Mouse (Mus musculus) cerebellum, postnatal 14 days (tissue): ENCODE data around the gene Fam126b.
A peak's percentile ranks its signal among the peaks of the same experiment; 100 is the strongest.
"Not testable (repeated sequence)": the region's sequence is repeated elsewhere in the genome, so short reads cannot be mapped to it uniquely, and the experiment has no call there.

ENCODE experiments used
- DNase-seq, 2 experiments: peaks; one replicate each; pipeline ENCODE4 v3.0.0; 2021; ENCODE audit warnings: mixed read lengths in 2 of 2

Fam126b gene

DNA sequence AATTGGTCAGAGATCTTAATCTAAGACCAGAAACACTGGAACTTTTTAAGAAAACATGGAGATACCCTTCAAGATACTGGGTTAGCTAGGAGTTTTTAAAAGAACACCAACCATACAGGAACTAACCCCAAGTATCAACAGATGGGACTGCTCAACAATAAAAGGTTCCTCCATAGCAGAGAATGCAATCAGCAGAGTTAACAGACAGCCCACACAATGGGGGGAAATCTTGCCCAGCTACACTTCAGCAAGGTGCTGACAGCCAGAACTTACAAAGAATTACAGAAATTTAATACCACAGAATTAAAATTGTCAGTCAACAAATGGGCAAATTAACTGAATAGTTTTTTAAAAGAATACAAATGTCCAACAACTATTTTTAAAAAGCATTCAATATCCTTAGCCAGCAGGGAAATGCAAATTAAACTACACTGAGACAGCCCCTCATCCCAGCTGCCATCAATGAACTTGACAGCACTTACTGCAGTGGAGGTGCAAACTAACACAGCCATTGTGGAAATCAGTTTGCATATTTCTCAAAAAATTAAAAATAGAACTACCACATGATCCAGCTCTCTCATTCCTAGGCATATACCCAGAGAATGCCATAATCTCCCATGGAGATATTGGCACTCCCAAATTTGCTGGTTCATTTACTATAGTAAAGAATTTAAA, 17.5 kb downstream of the Fam126b start:
- DNase-seq: no peak

DNA sequence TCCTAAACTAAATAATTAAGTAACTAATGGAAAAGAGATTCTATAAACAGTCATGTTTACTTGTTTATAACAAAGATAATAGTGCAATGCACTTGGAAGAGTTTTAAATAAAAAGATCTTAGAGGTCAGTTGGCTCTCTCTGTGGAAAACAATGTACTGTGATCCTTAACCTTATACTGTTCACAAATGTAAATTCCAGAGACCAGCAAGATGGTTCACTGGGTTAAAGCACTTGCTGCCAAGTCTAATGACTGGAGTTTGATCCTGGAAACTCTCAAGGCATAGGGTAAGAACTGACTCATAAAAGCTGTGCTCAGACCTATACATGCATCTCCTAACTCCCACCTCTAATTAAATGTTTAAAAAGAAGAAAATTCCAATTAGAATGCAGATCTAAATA, 19.5 kb downstream of the Fam126b start:
- no peak for DNase-seq

DNA sequence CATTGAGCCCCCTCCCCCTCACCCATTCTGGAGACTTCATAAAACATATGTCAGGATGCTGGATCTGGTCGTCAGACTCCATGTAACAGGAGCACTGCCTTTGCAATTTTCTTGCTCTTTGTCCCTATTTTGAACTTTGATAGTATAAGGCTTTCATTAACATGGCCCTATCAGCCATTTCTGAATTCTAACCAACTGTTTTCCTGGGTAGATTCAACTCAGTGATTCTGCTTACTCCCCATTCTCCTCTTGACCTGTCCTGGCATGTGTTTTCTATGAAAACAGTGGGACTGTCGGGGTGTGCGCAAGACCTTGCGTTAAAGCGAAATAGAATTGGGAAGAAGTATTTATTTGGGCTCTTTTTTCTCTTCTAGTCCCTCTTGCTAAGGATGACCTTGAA, 21.1 kb downstream of the Fam126b start:
- no peak for DNase-seq

DNA sequence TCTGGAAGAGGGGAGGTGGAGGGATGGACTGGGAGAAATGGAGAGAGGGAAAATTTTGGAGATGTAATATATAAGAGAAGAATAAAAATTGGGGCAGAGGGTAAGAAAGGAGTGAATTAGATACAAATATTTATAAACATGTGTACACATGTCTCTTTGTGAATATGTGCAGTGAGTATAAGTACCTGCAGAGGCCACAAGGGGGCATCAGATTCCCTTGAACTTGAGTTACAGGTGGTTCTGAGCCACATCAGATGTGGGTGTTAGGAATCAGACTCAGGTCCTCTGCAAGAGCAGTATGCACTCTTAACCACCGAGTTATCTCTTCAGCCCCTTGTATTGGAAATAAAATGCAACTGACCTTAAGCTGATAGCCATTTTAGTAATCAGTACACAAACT, 23.7 kb downstream of the Fam126b start:
- peak; percentile 56 to 85 for DNase-seq

DNA sequence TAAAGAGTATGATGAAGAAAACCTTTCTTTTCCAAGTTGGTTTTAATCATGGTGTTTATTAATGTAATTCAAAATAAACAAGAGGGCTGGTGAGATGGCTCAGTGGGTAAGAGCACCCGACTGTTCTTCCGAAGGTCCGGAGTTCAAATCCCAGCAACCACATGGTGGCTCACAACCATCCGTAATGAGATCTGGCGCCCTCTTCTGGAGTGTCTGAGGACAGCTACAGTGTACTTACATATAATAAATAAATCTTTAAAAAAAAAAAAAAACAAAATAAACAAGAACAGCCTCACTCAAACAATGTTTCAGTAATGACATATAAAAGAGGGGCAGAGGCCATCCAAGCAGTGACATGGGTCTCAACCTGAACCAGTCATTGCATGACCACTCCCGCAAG, 25.8 kb downstream of the Fam126b start:
- DNase-seq: not testable (repeated sequence)

DNA sequence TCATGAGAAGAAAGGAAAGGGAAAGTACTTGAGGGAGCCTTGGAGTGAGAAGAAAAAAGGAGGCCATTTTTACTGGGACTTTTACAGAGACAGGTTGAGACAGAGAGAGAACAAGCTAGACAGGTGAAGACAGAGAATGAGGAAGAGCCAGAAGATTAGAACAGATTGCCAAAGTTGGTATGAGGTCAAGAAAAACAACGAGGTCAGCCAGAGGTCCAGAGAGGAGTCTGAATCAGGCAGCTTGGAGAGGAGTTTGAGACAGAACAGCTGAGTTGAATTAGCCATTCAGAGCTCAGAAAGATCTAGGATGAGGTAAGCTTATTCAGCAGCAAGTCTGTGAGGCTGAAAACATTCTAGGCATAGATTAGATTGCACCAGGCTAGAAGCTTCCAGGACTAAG, 44.7 kb downstream of the Fam126b start:
- DNase-seq: no peak

DNA sequence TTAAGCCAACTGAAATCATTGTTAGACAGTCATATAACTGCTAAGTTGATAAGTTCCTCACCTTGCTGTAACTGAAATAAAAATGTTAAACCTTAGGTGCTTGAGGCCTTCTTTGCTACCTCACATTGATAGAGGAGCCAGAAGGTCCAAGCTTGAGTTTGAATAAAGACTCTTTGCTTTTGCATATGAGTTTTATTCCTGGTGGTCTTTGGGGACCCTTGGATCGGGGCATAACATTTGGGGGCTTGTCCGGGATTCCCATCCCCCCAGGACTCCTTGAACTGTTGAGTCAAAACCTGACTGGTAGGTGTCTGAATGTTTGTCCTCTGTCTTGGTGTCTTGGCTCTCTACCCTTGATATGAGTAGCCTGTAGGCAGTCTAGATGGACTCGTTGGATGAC, 78.9 kb downstream of the Fam126b start:
- peak in 1 of 2 experiments; percentile 8 for DNase-seq

DNA sequence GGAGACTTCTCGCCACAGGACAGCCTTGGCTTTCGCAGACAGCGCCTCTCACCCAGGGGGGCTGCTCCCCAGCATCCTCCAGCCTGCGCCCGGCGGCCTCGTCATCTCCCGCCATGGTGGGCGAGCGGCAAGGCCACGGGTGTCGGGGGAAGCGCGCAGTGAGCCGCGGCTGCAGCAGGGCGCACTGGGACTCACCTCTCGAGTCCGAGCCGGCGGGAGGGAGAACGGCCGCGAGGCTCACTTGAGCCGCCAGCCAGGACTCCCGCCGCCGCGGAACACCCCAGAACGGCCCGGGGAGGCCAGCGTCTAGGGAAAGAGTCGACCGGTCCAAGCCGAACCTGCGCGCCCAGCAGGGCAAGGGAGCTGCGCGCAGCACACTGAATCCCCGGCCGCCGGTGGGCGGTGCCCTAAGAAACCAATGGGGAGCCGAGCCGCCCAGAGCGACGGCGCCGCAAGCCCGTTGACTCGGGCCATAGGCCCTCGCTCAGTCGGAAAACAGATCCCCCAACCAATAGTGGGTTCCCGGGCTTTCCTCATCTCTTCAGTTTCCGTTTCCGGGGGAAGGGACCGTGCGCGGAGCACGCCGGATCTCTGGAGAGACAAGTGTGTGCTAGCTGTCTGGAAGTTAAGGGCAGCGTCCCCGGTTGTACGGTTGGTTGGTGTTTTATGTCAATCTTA, 81.4 kb downstream of the Fam126b start, which contains the start of gene Orc2:
Gene Orc2, minus strand, starts transcription at position 533 of the 678 bp plus-strand sequence.
- peak; percentile 91 to 92 for DNase-seq

DNA sequence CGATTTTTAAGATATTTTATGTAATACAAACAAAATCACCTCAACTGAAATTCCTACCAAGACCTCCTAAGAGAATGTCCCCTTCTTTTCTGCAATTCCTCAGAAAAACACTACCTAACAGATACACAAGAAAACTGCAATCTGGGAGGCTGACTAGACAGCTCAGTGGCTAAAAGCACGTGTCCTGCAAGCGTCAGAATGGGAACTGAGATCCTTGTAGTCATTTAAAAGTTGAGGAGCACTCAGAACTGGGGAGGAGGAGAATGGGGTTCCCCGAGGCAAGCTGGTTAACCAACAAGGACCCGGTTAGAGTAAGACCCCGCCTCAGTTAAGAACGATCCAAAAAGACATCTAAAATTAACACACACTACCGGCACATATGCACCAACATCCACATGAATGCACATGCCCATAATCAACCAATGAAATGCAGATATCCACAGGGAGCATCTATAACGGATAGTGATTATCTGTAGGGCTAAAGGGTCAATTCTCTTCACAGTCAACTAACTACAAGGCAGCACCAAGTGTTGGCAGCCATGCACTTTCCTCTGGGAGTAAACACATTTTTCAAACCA, 82.2 kb downstream of the Fam126b start:
- no peak for DNase-seq

DNA sequence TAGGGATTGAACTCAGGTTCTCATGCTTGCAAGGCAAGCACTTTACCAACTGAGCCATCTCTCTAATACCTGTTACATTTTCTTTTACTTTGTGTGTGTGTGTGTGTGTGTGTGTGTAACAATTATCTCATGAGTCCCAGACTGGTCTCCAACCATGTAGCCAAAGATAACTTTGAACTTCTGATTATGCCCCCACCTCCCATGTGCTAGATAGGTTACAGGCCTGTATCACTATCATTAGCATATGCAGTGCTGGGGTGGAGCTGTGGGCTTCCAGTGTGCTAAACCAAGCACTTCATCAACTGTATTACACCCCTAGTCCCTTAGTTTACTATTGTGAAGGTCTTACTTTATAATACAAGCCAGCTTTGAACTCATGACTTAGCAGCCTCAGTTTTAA, 83.0 kb downstream of the Fam126b start:
- DNase-seq: no peak

DNA sequence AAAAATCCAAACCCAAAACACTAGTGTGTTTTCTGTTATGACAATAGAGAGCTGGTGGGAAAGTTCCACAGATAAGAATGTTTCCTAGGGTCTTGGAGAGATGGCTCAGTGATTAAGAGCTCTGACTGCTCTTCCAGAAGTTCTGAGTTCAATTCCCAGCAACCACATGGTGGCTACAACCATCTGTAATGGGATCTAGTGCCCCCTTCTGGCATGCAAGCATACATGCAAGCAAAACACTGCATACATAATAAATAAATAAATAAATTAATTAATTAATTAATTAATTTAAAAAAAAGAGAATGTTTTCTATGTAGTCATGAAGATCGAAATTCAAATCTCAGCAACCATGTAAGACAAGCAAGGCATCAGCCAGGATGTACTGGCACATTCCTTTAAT, 87.4 kb downstream of the Fam126b start:
- DNase-seq: peak in 1 of 2 experiments; percentile 13

DNA sequence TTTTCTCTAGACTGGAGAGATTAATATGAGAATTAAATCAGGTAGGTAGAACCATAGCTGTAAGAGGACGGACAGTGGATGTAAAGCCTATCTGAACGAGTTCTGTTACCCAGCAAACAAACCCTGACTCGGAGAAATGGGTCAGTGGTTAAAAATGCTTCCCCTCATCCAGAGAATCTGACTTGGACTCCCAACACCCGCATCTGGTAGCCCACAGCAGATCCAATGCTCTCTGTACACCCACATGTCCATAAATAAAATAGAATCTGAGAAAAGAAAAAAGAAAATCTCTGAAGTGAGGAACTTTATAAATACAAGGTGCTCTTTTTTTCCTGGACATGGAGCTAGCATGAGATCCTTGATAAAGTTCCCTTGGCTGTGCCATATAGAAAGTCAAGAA, 88.4 kb downstream of the Fam126b start:
- no peak for DNase-seq

DNA sequence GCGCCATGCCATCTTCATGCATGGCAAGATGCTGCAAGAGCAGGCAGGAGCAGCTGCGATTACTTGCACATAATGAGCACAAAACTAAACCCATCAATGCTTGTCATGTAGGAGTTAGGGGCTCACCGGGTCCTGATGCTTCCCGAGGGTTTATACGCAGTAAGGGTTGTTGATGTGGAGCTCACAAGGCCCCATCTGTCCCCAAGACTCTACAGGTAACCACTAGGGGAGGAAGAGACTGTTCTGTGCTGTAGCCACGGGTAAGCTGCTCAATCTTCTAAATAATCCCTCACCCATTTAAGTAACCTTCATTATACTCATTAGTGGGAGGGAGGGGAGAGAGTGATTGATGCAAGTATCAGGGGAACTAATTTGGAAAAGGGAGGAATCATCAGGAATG, 90.5 kb downstream of the Fam126b start:
- DNase-seq: no peak

DNA sequence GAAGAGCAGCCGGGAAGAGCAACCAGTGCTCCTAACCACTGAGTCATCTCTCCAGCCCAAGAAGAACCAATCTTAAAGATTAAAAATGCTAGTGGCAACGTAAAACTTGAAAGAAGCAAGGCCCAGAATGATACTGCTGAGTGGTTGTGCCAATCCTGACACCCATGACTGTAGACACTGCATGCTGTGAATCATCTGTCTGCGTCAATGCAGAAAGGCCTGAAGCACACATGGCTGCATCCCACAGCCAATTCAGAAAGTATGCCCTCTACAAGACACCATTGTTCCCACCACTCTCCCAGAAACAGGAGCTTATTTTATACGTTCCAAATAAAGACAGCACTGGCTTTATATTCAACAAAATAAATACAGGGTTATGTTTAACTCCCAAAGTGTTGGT, 103.5 kb downstream of the Fam126b start:
- no peak for DNase-seq

DNA sequence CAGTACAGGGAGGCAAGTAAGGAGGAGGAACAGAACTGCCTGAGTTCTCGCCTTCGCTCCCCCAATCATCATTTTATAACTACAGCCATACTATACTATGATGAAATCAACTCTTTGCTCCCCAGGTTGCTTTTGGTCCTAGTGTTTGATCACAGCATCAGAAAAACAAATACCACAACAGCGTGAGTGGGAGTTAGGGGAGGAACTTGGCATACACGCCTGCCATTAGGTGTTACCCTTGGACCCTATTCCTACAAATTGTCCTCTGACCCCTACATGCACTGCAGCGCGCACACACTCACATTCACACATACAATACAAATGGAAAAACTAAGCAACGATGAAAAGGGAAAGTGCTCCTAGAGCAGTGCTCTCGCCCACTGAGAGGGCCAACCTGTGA, 110.5 kb downstream of the Fam126b start:
- no peak for DNase-seq
